Mouse (Mus musculus) left cerebral cortex, postnatal 36 days (tissue): Measurements from ENCODE around the gene Tmem245. TPM values are rescaled to one million over a fixed set of nuclear protein-coding genes. Genes with fewer than 3 reads are reported as not detected.
"Not testable (repeated sequence)": the region's sequence is repeated elsewhere in the genome, so short reads cannot be mapped to it uniquely, and the experiment has no call there.

Source experiments
- DNase-seq, 2 experiments: peaks; one replicate each; pipeline ENCODE4 v3.0.0; 2021 to 2022; ENCODE audit warnings: low spot score in 2 of 2, mixed read lengths in 1 of 2
- intact Hi-C: fragments of 180-260 bp; cut with DNase I; formaldehyde crosslinking; loops from one replicate; pipeline ENCODE4 v1.15.1; 2025
- total RNA-seq, 2 experiments: library from RNA; stranded (reverse); gene quantifications; 2 replicates each; pipeline ENCODE4 v1.2.3; 2021

The Tmem245 gene
- total RNA-seq, 2 experiments from 2014 or later, result 39.5 to 42.0 TPM

DNA sequence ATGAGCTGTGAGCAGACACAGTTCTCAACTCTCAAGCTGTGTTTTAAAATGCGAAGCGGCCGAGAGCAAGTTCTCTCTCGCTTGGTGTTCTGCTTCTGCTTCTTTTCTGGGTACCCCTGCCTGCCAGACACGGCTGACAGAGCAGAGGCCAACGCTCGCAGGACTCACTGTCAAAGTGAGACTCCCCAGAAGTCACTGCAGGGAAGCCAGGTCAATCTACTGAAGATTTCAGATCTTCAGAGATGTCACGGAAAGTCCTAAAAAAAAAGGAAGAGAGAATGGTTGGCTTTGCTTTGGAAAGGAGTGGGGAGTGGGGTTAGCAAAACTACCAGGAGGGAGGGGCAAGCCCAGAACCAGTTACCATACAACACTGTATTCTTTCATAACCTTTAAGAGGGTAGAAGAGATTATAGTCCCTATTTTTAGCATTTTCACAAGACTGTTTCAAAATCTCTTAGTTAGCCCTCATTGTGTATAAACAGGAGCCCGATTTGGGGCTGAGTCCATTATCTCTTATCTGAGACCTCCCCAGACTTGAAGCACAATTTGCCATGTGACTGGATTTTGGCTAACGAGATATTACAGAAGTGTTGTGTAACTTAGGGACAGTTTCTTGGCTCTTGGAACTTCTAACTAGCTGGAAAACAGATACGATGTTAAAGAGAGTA, 67.1 kb downstream of the Tmem245 start:
- intact Hi-C loops, result no loop called here
- DNase-seq, result no peak

DNA sequence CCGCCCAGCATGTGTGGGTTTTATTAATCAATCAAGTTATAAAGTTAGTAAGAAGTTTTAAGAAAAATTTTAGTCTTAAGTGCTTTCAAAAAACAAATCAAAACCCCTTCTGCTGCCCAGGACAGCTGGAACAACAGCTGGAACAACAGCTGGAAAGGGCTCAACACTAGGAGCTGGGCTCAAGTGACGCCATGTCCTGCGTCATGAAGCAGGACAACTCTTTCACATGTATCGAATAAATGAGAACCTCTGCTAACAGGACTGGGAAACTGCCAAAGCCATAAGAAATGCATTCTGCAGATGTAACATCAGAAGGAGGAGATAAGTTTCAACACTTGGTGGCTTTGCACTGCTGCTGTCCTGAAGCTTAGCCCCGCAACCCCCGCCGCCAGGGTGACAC, 68.3 kb downstream of the Tmem245 start:
- no peak for DNase-seq
- intact Hi-C loops, result no loop called here

DNA sequence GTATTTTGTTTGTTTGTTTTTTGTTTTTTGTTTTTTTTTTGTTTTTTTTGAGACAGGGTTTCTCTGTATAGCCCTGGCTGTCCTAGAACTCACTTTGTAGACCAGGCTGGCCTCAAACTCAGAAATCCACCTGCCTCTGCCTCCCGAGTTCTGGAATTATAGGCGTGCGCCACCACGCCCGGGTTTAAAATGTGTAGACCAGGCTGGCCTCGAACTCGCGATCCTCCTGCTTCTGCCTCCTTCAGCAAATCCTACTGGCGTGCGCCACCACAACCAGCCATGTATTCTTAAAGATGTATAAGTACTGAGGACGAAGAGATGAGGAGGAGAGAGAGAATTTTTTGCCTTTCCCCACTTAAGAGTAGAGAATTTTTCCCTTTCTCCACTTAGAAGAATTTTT, 76.7 kb downstream of the Tmem245 start:
- DNase-seq, intact Hi-C loops: not testable (repeated sequence)

DNA sequence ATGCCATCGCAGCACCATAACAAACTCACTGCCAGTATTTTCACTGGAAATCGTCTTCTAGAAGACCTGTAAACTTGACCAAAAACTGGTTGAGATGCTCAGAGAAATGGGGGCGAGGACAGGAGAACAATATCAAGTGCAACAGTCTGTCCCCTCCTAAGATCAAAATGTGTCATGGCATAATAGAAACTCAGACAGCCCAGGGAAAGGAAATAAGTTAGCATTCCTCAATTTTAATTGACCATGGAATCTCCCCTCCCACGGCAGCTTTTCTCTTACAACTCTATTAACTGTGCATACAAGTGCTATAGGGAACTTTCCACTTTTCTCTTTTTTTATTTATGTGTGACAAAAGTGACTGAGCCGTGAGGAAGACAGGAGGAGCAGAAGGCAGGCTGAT, 79.5 kb downstream of the Tmem245 start:
- intact Hi-C loops, result no loop called here
- no peak for DNase-seq

DNA sequence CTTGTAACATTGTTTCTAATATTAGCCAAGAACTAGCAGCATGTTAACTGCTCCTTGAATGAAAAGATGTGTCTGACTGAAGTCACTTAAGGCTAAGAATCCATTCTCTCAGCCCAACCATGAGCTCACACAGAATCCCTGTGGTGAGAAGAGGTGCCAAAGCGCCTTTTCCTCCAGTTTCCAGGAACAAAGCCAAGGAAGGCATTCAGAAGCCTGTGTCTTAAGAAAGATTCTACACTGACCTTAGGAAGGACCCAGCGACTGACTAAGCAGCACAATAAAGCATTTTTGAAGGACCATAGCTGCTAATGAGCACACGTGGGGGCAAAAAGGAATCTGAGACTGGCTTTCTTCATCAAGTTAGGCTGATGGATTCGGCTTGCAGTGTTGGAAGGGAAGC, 81.3 kb downstream of the Tmem245 start:
- intact Hi-C loops, result no loop called here
- DNase-seq, result no peak

DNA sequence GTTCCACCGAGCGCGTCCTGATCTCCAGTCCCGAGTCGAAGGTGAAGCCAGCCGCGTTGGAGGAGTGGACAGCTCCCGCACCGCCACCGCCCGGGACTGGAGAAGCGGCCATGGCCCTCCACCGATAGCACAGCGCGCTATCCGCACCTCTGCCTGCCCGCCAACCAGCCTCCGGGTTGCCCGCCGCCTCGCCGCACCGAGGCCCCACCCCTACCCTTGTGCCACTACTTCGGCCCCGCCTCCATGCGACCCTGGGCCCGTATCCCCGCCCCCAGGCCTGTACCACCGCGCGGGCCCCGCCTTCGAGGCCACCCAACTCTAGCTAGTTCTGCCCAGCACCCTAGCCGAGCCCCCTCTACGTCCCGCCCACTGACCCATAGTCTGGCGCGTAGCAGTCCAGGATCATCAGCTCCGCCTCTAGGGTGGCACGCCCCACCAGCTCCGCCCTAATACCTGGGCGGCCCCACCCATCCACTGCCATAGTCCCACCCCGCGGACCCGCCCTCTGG, 82.2 kb downstream of the Tmem245 start, which contains the start of gene Ctnnal1:
Ctnnal1 (minus strand) TSS at position 186 of the 509 bp plus-strand sequence.
- intact Hi-C loops, result no loop called here
- peak; percentile 84 to 87 for DNase-seq

DNA sequence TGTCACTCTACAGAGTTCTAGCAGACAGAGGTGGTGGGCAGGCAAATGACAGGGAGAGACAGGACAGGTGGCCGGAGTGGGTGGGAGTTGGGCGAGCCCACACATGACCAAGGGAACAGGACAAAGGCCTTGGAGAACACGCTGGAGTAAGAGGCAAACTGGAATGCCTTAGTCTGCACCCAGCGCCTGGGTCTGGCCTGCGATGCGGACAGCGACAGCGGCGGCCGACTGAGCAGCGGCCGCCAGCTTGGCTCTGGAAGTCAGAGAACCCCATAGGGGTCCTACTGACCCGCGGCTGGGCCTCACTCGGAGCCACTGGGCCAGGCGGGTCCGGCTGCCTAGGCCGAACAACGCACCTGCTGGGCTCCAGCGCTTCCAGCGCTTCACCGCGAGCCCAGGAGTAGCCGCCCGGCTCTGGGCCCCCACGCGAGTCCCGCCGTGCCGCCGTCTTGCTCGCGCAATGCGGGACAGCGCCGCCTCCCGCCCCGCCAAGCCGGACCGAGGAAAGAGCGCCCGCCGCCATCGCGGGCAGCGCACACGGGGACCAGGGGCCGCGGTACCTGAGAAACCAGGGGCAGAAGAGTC, 82.7 kb downstream of the Tmem245 start:
- DNase-seq, result peak; percentile 54 to 69
- intact Hi-C loops, result no loop called here

DNA sequence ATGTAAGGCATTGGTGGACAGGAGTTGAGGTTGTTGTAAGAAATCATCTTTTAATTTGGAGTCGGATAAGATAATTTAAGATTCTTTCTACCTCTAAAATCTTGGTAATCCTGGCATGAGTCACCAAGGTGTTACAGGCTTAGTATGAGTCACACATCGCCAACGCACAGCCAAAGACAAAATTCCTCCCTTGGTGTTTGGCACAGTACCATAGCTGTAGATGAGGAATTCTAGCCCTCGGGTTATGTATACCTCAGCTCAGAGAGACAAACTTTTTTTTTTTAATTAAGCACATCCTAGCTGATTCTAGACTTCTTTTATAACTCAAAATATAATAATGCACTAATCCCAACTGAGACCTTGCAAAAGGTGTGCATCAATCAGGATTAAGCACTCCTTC, 83.2 kb downstream of the Tmem245 start:
- DNase-seq, result peak; percentile 28 to 33
- intact Hi-C loops, result no loop called here

DNA sequence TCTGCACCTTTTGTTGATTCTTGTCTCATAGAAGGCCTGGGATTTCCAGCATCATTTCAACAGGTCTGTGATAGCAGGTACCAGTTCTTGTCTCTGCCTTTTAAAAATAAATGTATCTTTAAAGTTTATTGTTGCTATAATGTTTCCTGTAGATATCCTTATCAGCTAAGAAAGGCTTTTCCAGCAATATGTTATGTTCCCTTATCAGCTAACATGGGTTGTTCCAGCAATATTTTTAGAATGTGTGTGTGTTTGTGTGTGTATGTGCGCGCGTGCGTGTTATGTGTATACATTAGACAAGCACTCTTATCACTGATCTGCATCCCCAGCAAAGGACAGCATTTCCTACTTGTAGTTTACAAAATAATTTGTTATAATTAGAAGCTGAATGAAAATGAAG, 85.7 kb downstream of the Tmem245 start:
- intact Hi-C loops, result no loop called here
- no peak for DNase-seq

DNA sequence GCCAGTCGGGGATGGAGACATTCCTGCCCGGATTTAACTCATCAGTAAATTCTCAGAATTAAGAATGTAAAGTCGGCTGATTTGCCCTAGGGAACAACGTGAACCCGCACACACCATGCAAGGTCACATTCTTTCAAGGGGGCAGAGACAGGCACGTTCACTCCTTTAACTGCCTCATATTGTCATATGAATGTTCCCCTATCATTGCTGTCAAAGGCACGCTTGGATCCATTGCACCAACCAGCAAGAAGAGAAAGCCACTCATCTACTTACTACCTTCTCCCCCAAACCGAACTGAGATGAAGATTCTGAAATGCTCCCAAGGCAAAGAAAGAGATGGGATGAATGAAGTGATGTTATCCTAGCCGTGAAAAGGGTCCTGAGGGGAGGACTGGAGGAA, 88.5 kb downstream of the Tmem245 start:
- intact Hi-C loops, result no loop called here
- no peak for DNase-seq

DNA sequence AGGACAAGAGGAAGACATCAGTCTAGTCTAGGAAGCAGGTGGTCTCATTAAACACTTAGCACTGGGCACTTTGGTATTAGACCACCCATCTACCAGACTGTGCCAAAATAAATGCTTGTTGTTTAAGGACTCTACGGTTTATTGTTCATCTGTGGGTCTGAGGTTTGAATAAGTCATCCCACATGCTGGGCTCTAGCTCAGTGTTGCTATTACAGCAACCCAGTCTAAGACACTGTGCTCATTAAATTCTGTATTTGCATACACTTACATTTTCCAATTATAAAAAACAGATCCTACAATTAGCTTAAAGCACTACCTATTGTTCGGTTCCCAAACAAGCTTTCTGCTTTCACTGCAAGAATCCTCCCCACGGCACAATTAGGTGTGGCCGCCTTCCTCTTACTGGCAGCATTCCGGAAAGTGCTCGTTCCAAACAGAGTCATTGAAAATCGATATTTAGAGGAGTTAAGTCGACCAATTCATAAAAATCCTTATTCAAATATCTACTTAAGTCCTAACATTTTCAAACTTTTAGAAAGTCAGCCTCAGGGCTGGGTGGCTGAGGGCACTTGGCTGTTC, 90.8 kb downstream of the Tmem245 start:
- intact Hi-C loops, result no loop called here
- no peak for DNase-seq

DNA sequence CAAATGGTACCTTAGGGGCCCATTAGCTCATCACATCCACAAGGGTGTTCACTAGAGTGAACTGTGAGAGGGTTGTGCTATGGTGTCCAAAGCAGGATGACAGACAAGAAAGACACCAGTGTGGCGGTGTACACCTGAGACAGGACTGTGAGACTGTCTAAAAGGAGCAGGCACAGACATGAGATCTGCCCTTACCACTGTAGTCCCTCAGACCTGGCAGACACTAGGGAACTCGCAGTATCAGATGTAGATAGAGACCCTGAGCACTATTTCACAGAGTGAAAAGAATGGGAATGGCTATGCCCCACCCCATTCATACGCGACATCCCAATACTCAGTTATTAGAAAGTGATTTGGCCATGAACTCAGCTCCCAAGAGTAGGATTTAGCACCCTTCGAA, 91.3 kb downstream of the Tmem245 start:
- no peak for DNase-seq
- intact Hi-C loops, result no loop called here

DNA sequence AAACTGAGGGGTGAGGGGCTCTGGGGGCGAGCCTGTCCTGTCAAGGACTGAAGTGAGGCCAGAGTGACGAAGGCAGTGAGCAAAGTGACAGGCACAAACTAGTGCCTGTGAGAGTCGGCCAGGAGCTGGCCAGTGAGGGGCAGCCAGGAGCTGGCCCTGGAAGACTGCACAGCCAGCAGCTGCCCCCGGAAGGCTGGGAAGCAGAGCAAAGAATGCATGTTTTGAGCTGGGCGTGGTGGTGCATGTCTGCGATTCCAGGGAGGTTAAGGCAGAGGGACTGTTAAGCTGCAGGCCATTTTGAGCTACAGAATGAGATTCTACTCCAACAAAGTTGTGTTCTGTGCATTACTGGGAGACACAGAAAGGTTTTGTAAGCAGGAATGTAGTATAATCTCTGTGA, 96.5 kb downstream of the Tmem245 start:
- intact Hi-C loops, result no loop called here
- no peak for DNase-seq

DNA sequence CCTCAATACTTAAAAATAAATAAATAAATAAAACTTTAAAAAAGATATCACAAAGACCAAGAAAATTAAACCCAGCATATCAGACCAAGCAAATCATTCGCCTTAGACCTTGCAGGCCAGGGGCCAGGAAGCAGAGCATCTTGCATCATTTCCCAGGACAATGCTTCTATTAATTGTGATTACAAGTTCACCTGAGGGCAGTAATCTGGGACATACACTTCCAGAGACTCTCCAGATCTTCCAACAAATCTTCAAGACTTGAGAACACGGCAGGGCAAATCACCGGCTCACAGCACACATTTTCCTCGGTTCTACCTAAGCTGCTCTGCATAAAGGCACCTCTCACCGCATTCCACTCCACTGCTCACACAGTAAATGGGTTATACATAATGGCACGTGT, 99.2 kb downstream of the Tmem245 start:
- intact Hi-C loops, result no loop called here
- no peak for DNase-seq

DNA sequence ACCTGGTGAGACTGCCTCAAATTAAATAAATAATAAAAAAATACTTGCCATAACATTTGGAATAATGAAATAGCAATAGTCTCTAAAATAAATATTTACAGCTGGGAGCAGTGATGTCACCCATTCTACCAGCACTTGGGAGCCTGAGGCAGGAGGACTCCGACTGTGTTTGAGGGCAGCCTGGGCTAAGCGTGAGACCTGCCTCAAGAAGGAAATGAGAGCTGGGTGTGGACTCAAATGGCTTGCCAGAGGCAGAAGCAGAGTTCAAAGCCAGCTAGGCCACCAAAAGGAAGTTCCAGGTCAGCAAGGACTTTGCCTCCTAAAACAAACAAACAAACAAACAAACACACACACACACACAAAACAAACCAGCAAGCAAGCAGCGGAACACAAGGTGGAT, 99.8 kb downstream of the Tmem245 start:
- intact Hi-C loops, result no loop called here
- no peak for DNase-seq

DNA sequence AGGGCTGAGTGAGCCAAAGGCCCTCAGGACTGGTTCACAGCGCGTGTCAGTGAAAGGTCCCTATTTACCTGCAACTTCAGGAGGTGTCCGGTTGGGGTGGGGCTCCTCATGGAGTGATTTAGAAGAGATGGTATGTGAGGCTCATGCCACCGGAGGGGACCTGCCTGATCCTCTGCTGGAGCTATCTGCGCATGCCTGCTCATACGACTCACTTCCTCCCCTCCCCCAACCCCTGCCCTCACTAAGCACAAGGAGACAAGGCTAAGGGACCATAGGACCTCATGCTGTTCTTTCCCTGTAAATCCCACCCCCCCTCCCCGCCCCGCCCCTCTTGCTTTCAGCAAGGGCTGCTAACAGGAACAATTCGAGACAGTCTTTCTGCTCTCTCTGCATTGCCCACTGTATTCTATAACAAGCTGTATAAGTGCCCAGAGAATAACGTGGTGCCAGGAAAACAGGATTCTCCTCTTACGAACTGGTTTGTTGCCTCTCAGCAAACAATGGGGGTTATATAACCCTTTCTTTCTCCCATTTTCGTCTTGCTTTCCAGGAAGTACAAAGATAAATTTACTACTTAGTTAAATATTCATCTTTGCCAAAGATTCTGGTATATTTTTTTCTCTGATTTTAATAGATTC, 101.2 kb downstream of the Tmem245 start:
- intact Hi-C loops, result no loop called here
- no peak for DNase-seq

DNA sequence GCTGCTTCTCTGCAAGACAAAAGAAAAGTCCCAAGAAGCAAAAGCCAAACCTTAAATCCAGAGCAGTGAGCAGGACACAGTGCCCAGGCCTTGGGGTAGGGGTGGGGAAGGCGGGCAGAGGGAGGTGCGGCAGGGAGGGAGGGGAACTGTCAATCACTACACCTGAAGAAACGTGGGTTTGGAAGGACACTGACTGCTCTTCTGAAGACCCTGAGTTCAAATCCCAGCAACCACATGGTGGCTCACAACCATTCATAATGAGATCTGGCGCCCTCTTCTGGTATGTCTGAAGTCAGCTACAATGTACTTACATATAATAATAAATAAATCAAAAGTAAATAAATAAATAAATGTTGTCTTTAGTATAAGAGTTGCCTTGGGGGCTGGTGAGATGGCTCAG, 102.3 kb downstream of the Tmem245 start:
- no peak for DNase-seq
- intact Hi-C loops, result no loop called here

DNA sequence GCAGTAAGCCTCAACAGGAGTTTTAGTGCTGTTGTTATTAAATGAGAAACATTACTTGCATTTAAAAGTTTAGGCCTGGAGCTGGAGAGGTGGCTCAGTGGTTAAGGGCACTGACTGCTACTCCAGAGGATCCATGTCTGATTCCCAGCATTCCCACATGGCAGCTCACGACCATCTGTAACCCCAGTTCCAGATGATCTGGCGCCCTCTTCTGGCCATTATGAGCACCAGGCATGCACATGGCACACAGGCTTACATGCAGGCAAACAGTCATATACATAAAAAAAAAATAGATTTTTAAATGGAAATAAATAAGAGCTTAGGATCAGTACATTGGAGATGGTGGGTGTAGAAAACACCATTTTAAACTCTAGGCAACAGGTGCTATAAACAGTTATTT, 103.3 kb downstream of the Tmem245 start:
- intact Hi-C loops, result no loop called here
- DNase-seq, result no peak

DNA sequence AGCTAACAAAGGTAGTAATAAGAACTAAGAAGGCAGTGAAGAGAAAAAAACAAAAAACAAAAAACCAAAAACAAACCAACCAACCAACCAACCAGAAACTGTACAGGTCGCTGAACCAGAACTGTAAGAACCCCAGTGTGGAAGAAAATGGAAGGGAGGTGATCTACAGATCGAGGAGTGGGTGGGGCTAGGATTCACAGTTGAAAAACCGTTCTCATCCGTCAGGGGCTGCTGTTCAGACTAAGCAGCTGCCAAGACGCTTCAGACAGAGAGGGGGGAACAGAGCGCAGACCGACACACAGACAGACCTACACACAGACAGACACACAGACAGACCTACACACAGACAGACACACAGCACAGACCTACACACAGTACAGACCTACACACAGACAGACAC, 104.7 kb downstream of the Tmem245 start:
- intact Hi-C loops, result no loop called here

DNA sequence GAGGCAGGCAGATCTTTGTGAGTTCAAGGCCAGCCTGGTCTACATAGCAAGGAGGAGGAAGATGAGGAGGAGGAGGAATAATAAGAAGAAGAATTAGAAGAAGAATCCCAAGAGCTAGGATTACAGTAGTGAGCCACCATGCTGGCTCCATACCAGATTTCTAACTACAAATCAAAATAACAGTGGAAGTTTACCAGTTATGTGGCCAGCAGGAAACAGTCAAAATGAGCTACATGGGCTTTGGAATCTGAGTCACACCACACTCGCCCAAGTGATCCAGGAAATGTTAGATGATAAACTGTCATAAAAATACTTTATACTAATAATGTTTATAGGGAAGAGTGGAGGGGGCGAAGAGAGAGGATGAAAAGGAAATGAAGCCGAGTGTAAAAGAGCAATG, 106.9 kb downstream of the Tmem245 start:
- no peak for DNase-seq
- intact Hi-C loops, result no loop called here

More for the DNA sequence above, 104.7 kb downstream of the Tmem245 start:
- DNase-seq, result no peak

DNA sequence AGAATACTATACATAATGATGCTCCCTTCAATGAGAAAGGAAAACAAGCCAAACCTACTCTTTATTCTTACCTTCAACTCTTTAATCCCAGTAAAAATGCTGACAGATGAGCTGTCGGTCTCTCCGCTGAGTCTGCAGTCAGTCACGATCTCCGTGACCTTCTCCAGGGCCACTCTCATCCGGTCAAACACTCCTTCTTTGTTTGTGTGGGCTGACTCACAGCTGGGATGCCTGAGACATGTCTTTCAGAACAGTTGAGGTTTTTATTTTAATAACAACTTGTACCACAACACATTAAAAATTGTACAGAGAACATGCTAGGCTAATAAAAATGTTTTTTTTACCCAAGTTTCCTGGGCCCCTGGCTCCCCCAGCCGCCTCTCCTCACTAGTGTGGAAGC, 109.6 kb downstream of the Tmem245 start:
- intact Hi-C loops, result no loop called here
- no peak for DNase-seq
